Mouse (Mus musculus): ENCODE measurements around the gene Col23a1.

DNA sequence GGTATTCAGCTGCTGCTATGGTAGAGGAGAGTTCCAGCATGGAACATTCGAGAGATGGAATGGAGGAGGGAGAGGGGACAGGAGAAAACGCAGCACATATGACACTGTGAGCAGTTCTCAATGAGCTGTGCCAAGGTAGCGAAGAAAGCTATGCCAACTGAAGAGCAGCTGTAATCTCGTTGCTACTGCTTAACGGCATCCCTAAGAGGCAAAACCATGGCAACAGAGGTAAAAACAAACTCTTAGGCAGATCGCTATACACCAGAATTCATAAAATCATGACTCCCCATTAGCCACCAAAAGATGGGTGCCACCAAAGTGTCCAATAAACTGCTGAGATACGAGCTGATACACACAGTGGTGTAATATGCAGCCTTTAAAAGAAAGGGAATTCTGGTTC lies 160.2 kb downstream of the Col23a1 start:
- TF ChIP-seq POLR2AphosphoS2 (IDR thresholded peaks at IDR 0.05; ENCODE audit: insufficient read length, low read depth) = no peak
- no peak for TF ChIP-seq POLR2A (IDR thresholded peaks at IDR 0.05; ENCODE audit: insufficient read length, low read depth)

Data from myocyte (in vitro differentiated cells).